Mouse (Mus musculus) pancreas, adult 10 weeks (tissue): ENCODE measurements around the gene Gm21860. TPM values are rescaled to one million over a fixed set of nuclear protein-coding genes. Genes with fewer than 3 reads are reported as not detected.

Source experiments
- polyA plus RNA-seq: library from polyadenylated mRNA; stranded (reverse); fragments of 350-450 nt; fragmentation: Illumina TruSeq; extraction: RNeasy Lipid Tissue Mini Kit (QIAGEN cat#74804); gene quantifications from one replicate; pipeline ENCODE4 v1.2.3, GENCODE M21; 2015; ENCODE audit warnings: low read depth, low replicate concordance; ENCODE audit not compliant: insufficient read depth

Gm21860 gene
- polyA plus RNA-seq, result not detected

DNA sequence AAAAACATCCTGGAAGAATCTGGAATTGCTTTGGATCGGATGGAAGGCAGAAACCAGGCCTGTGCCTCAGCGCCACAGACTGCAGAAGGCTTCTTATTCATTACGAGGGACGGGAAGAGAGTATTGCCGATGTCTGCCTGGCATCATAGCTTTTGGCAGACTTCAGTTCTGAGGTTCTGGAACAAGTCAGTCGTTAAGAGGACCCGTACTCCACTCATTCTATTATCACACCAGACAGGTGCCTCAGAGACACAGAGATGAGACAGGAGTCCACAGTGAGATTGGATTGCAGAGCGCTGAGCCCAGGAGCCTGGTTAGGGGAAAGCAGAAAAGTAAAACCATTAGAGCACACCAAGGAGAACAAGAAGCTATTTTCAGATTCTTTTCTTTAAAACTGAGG is at the start of gene Gm21860:
TSS of gene Gm21860 (minus strand) at position 101 of the 400 bp plus-strand sequence.

DNA sequence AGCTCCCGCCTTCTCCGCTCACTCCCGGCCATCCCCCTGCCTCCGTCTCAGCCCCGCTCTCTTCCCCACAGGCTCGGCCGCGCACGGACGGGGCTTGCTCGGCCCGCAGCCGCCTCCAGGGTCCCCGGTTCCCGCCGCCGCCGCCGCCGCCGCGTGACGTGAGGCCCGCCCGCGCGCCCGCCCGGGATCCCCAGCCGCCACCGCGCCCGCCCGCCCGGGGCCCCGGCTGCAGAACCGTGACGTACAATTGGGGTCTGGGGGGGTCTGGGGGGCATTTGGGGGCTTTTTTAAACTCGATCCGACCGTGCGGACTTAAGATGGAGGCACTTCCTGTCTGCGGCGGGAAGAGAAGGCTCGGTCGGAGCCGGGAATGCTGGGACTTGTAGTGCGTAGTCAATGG is 29.8 kb upstream of the Gm21860 start, which contains the start of gene Gm47283:
TSS of gene Gm47283 (plus strand) at position 301 of the 400 bp plus-strand sequence.

Other genes with a start within 250 kb of the Gm21860 start
- gene Gm47283, start 29.9 kb upstream of the Gm21860 start, polyA plus RNA-seq, result not detected
- gene Gm21748, start 84.4 kb upstream of the Gm21860 start, polyA plus RNA-seq, result not detected